In genomic region chr6:90816551-90816950, GRCm38 (mm10) we compare ENCODE assay signal across 29 mouse cellular contexts.
A peak's percentile ranks its signal among the peaks of the same experiment; 100 is the strongest.
DNase-seq lines count a peak whose midpoint lies in the region; ATAC-seq lines count a peak whose summit lies in the region.
"Had no signal": no experiment of that assay in that cellular context is flagged by ENCODE, and none has a peak within 500 bp of the region (broad histone marks: within the 10 kb centered on the region; RNA-seq: fewer than 3 reads in every experiment).

No protein-coding gene starts in this region.

- no peaks in the 10 kb centered on the region for H3K9me3 ChIP-seq in heart, embryonic 14.5 days (ENCODE audit: control insufficient read depth, low read length)
- no peaks in the 10 kb centered on the region for H3K9me3 ChIP-seq in kidney, embryonic 15.5 days (replicated peaks)
- H3K9me3 ChIP-seq: embryonic facial prominence, embryonic 10.5 days; embryonic facial prominence, embryonic 15.5 days; forebrain, embryonic 12.5 days; heart, embryonic 15.5 days; hindbrain, embryonic 13.5 days; midbrain, embryonic 12.5 days; neural tube, embryonic 13.5 days; stomach, embryonic 15.5 days had no signal

- ATAC-seq in heart, embryonic 14.5 days (ENCODE audit: insufficient number of reproducible peaks, insufficient read depth, low FRiP score, low read depth), result 0 out of 2 replicates have a peak, but pooled peaks have one; percentile 37
- no peak for ATAC-seq in kidney, embryonic 15.5 days (replicated peaks; ENCODE audit: low FRiP score)
- ATAC-seq: forebrain, postnatal 0 days; intestine, embryonic 16.5 days had no signal

- peaks cover 15 to 28% of the 10 kb centered on the region in 2 experiments for H3K4me1 ChIP-seq in heart, embryonic 14.5 days (ENCODE audit: control insufficient read depth in 2 of 2, insufficient read depth in 2 of 2, low read length in 2 of 2)
- H3K4me1 ChIP-seq in kidney, embryonic 15.5 days, result no peaks in the 10 kb centered on the region
- H3K4me1 ChIP-seq: embryonic facial prominence, embryonic 10.5 days; embryonic facial prominence, embryonic 15.5 days; forebrain, embryonic 12.5 days; midbrain, embryonic 12.5 days; stomach, embryonic 15.5 days had no signal

- no peak overlapping the region for H3K4me3 ChIP-seq in heart, embryonic 14.5 days (ENCODE audit: control insufficient read depth in 1 of 2, insufficient read depth in 1 of 2, low read depth in 1 of 2, low read length in 2 of 2)
- H3K4me3 ChIP-seq in kidney, embryonic 15.5 days (replicated peaks), result no peak overlapping the region
- H3K4me3 ChIP-seq: embryonic facial prominence, embryonic 10.5 days; embryonic facial prominence, embryonic 15.5 days; forebrain, embryonic 12.5 days; heart, embryonic 15.5 days; hindbrain, embryonic 13.5 days; midbrain, embryonic 12.5 days; neural tube, embryonic 13.5 days; stomach, embryonic 15.5 days had no signal

- no peaks in the 10 kb centered on the region for H3K27me3 ChIP-seq in heart, embryonic 14.5 days (ENCODE audit: control insufficient read depth, insufficient read depth, low read length)
- H3K27me3 ChIP-seq in kidney, embryonic 15.5 days, result peaks cover 7% of the 10 kb centered on the region
- H3K27me3 ChIP-seq: embryonic facial prominence, embryonic 15.5 days; heart, embryonic 15.5 days; hindbrain, embryonic 13.5 days; neural tube, embryonic 13.5 days; stomach, embryonic 15.5 days had no signal

- 30% methylated on average over 3 of the region's 3 CpGs for WGBS in heart, embryonic 14.5 days
- WGBS in kidney, embryonic 15.5 days, result 78% methylated on average over 3 of the region's 3 CpGs

- DNase-seq in heart, postnatal 4 days, result no peak
- peak; percentile 44 for DNase-seq in brain, adult 2 months (ENCODE audit: low read depth, low spot score)
- DNase-seq in cerebellum, adult 9-10 months, result peak; percentile 70
- peak; percentile 44 to 52 for DNase-seq in cerebellum, postnatal 36 days
- no peak for DNase-seq in right cerebral cortex, postnatal 36 days (ENCODE audit: low spot score in 2 of 2)
- no peak for DNase-seq in spleen, postnatal 14 days (ENCODE audit: low spot score in 2 of 2)
- DNase-seq: adrenal gland, postnatal 10 days; forebrain, postnatal 0 days; gastrocnemius, postnatal 10 days; kidney, adult 8-10 months; kidney, postnatal 10 days; layer of hippocampus, postnatal 36 days; liver; lung, embryonic 14.5 days; lung, postnatal 14 days; thymus, adult 2 months; thymus, postnatal 4 days had no signal

- H3K9ac ChIP-seq in heart, embryonic 14.5 days (ENCODE audit: low read length), result no peak overlapping the region
- H3K9ac ChIP-seq in kidney, embryonic 15.5 days, result no peak overlapping the region
- H3K9ac ChIP-seq: embryonic facial prominence, embryonic 15.5 days; forebrain, embryonic 12.5 days; forebrain, postnatal 0 days; heart, embryonic 15.5 days; hindbrain, embryonic 13.5 days; liver, embryonic 14.5 days; lung, embryonic 14.5 days; midbrain, embryonic 12.5 days; neural tube, embryonic 13.5 days; stomach, embryonic 15.5 days had no signal

- no peak overlapping the region for H3K27ac ChIP-seq in heart, embryonic 14.5 days (replicated peaks in 1 of 2; ENCODE audit: control insufficient read depth in 1 of 2, insufficient read depth in 1 of 2, low read depth in 2 of 2, low read length in 2 of 2)
- no peak overlapping the region for H3K27ac ChIP-seq in kidney, embryonic 15.5 days
- H3K27ac ChIP-seq: embryonic facial prominence, embryonic 10.5 days; embryonic facial prominence, embryonic 15.5 days; forebrain, embryonic 12.5 days; heart, embryonic 15.5 days; hindbrain, embryonic 13.5 days; liver, embryonic 14.5 days; midbrain, embryonic 12.5 days; neural tube, embryonic 13.5 days; stomach, embryonic 15.5 days had no signal

- no peaks in the 10 kb centered on the region for H3K36me3 ChIP-seq in heart, embryonic 14.5 days (ENCODE audit: control insufficient read depth, insufficient read depth, low read length)
- no peaks in the 10 kb centered on the region for H3K36me3 ChIP-seq in kidney, embryonic 15.5 days
- H3K36me3 ChIP-seq: embryonic facial prominence, embryonic 10.5 days; embryonic facial prominence, embryonic 15.5 days; forebrain, embryonic 12.5 days; heart, embryonic 15.5 days; hindbrain, embryonic 13.5 days; midbrain, embryonic 12.5 days; neural tube, embryonic 13.5 days; stomach, embryonic 15.5 days had no signal

- H3K4me2 ChIP-seq in heart, embryonic 14.5 days (ENCODE audit: low read length), result no peak overlapping the region
- H3K4me2 ChIP-seq in kidney, embryonic 15.5 days, result no peak overlapping the region
- H3K4me2 ChIP-seq: embryonic facial prominence, embryonic 15.5 days; forebrain, embryonic 12.5 days; heart, embryonic 15.5 days; hindbrain, embryonic 13.5 days; lung, embryonic 14.5 days; midbrain, embryonic 12.5 days; neural tube, embryonic 13.5 days; stomach, embryonic 15.5 days had no signal

Comparison
In these comparisons a context has a peak if more than half of its experiments do, and no peak if none do; other contexts are left out.
1. DNase-seq: peak in brain, adult 2 months (single experiment), cerebellum, adult 9-10 months (single experiment) and cerebellum, postnatal 36 days (2 of 2); none in heart, postnatal 4 days (single experiment), right cerebral cortex, postnatal 36 days (0 of 2) and spleen, postnatal 14 days (0 of 2).